Mouse (Mus musculus): ENCODE results near the gene Ifi203. TPM values are rescaled to one million over a fixed set of nuclear protein-coding genes. Genes with fewer than 3 reads are reported as not detected.
"Not testable (repeated sequence)": the region's sequence is repeated elsewhere in the genome, so short reads cannot be mapped to it uniquely, and the experiment has no call there.

Ifi203 gene
- polyA plus RNA-seq, 1 experiment from 2014 or later = 1.8 TPM

DNA sequence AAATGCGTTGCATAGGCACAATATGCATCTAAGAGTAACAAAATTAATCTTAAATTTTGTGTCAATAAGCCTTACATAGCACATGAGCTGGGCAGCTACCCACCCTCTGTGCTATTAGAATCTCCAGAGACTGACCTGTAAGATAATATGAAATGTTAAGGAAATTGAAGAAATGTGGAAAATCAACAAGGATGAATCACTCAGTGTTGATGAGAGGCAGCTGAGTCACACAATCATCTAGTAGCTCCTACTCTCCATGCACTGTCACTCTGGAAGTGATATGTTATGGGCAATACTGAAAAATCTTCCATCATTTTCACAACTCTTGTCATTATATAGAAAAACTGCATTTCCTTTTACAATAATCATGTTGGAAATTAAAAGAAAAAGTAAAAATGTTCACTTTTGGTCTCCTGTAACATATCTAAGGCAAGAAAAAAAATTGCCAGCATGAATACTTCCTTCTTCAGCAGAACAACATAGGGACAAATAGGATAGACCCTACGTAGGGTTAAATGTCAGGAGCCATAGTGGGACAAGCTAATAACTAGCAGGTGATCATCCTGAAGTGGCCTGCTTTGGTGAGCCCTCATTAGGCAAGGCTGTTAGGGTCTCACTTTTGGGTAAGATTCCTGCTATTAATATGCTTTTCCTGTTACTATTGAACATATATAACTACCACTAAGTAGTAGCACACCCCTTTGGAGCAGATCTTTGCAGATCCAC, 12.8 kb upstream of the Ifi203 start:
- Histone ChIP-seq H3K4me2 (ENCODE audit: low read depth, low read length) (no peak overlapping the region), H3K4me3 (replicated peaks; ENCODE audit: low read length) (no peak overlapping the region), H3K36me3 (ENCODE audit: control insufficient read depth, insufficient read depth, low read length) (no peaks in the 10 kb centered on the region), H3K27ac (ENCODE audit: low read length) (no peak overlapping the region), H3K27me3 (ENCODE audit: control insufficient read depth, insufficient read depth, low read length) (no peaks in the 10 kb centered on the region), H3K4me1 (ENCODE audit: control insufficient read depth, insufficient read depth, low read length) (no peaks in the 10 kb centered on the region), H3K9ac (ENCODE audit: low read length) (no peak overlapping the region), H3K9me3 (replicated peaks; ENCODE audit: control insufficient read depth, low read length) (no peaks in the 10 kb centered on the region)
- ATAC-seq (ENCODE audit: insufficient read depth, low FRiP score) = no peak
- 82% methylated on average over 2 of the region's 2 CpGs for WGBS

- 74% methylated on average over 1 of the region's 1 CpGs for WGBS
- H3K9me3 ChIP-seq (replicated peaks; ENCODE audit: control insufficient read depth, low read length) = no peaks in the 10 kb centered on the region
- no peak overlapping the region for H3K4me2 ChIP-seq (ENCODE audit: low read depth, low read length)
- no peaks in the 10 kb centered on the region for H3K27me3 ChIP-seq (ENCODE audit: control insufficient read depth, insufficient read depth, low read length)
- no peak overlapping the region for H3K4me3 ChIP-seq (replicated peaks; ENCODE audit: low read length)
- H3K36me3 ChIP-seq (ENCODE audit: control insufficient read depth, insufficient read depth, low read length) = no peaks in the 10 kb centered on the region
- H3K9ac ChIP-seq (ENCODE audit: low read length) = no peak overlapping the region
- H3K4me1 ChIP-seq (ENCODE audit: control insufficient read depth, insufficient read depth, low read length) = no peaks in the 10 kb centered on the region
- ATAC-seq (ENCODE audit: insufficient read depth, low FRiP score) = no peak
- H3K27ac ChIP-seq (ENCODE audit: low read length) = no peak overlapping the region
Measured at GRCm38 (mm10) chr1:173953563-173953962, 11.1 kb upstream of the Ifi203 start.

DNA sequence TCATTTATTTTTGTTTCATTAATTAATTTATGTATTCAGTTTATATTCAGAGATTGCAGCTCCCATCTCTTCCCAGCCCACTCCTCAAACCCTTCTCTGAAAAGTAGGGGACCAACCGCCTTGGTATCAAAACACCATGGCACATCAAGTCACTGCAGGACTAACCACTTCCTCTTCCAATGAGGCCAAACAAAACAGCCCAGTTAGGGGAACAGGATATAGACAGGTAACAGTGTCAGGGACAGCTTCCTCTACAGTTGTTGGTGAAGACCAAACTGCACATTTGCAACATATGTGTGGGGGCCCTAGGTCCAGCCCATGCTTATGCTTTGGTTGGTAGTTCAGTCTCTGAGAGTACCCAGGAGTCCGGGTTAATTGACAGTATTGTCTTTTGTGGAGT, 6.6 kb upstream of the Ifi203 start:
- not testable (repeated sequence) for H3K9ac ChIP-seq (ENCODE audit: low read length); H3K27ac ChIP-seq (ENCODE audit: low read length); H3K4me3 ChIP-seq (replicated peaks; ENCODE audit: low read length); ATAC-seq (ENCODE audit: insufficient read depth, low FRiP score); H3K27me3 ChIP-seq (ENCODE audit: control insufficient read depth, insufficient read depth, low read length); H3K4me1 ChIP-seq (ENCODE audit: control insufficient read depth, insufficient read depth, low read length); H3K9me3 ChIP-seq (replicated peaks; ENCODE audit: control insufficient read depth, low read length); H3K36me3 ChIP-seq (ENCODE audit: control insufficient read depth, insufficient read depth, low read length); H3K4me2 ChIP-seq (ENCODE audit: low read depth, low read length)
- WGBS = 78% methylated on average over 2 of the region's 2 CpGs

- not testable (repeated sequence) for ATAC-seq (ENCODE audit: insufficient read depth, low FRiP score); H3K27ac ChIP-seq (ENCODE audit: low read length); H3K9ac ChIP-seq (ENCODE audit: low read length); H3K4me1 ChIP-seq (ENCODE audit: control insufficient read depth, insufficient read depth, low read length); H3K9me3 ChIP-seq (replicated peaks; ENCODE audit: control insufficient read depth, low read length); H3K4me3 ChIP-seq (replicated peaks; ENCODE audit: low read length); H3K27me3 ChIP-seq (ENCODE audit: control insufficient read depth, insufficient read depth, low read length); H3K36me3 ChIP-seq (ENCODE audit: control insufficient read depth, insufficient read depth, low read length); H3K4me2 ChIP-seq (ENCODE audit: low read depth, low read length)
Measured at GRCm38 (mm10) chr1:173942780-173943066, 251 bp upstream of the Ifi203 start.

GRCm38 (mm10) chr1:173941522-173941921, 950 bp downstream of the Ifi203 start:
- H3K27me3 ChIP-seq (ENCODE audit: control insufficient read depth, insufficient read depth, low read length); H3K4me1 ChIP-seq (ENCODE audit: control insufficient read depth, insufficient read depth, low read length); ATAC-seq (ENCODE audit: insufficient read depth, low FRiP score); H3K4me2 ChIP-seq (ENCODE audit: low read depth, low read length); H3K36me3 ChIP-seq (ENCODE audit: control insufficient read depth, insufficient read depth, low read length); H3K9ac ChIP-seq (ENCODE audit: low read length); H3K27ac ChIP-seq (ENCODE audit: low read length); H3K9me3 ChIP-seq (replicated peaks; ENCODE audit: control insufficient read depth, low read length); H3K4me3 ChIP-seq (replicated peaks; ENCODE audit: low read length): not testable (repeated sequence)
- WGBS = 88% methylated on average over 2 of the region's 2 CpGs

DNA sequence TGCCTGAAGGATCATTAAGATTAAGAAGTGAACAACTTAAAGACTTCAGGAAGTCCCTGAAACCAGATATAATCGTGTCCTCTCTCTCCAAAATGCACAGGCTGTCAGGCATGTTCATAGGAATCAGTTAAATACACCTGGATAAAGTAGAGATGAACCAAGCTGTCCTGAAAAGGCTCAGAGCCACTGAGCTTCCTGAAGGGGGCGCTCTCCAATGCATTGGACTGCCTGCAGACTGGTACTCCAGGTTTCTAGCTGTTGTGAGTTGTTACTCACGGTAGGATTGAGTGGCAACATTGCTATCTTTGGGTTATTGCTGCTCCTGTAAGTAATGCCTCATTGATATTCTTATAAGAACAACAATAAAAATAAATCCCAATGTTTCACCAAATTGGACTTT, 23.2 kb downstream of the Ifi203 start:
- not testable (repeated sequence) for H3K27ac ChIP-seq (ENCODE audit: low read length); H3K36me3 ChIP-seq (ENCODE audit: control insufficient read depth, insufficient read depth, low read length)
- WGBS = 67% methylated on average over 3 of the region's 3 CpGs

DNA sequence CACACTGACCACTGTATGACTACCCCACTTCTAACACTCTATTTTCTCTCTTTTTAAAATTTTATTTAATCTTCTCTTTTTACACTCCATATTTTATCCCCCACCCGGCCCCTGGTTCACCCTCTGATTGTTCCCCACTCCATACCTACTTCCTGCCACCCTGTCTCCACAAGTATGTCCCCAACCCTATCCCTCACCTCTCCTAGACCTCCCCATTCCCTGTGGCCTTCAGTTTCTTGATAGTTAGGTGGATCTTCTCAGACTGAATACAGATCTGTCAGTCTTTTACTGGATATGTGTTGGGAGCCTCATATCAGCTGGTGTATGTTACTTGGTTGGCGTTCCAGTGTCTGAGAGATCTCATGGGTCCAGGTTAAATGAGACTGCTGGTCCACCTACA, 27.9 kb downstream of the Ifi203 start:
- Histone ChIP-seq H3K27ac (ENCODE audit: low read length) (no peak overlapping the region), H3K27me3 (ENCODE audit: control insufficient read depth, insufficient read depth, low read length) (no peaks in the 10 kb centered on the region), H3K4me2 (ENCODE audit: low read depth, low read length) (no peak overlapping the region), H3K9ac (ENCODE audit: low read length) (no peak overlapping the region), H3K4me3 (replicated peaks; ENCODE audit: low read length) (no peak overlapping the region), H3K9me3 (replicated peaks; ENCODE audit: control insufficient read depth, low read length) (no peaks in the 10 kb centered on the region), H3K4me1 (ENCODE audit: control insufficient read depth, insufficient read depth, low read length) (no peaks in the 10 kb centered on the region), H3K36me3 (ENCODE audit: control insufficient read depth, insufficient read depth, low read length) (no peaks in the 10 kb centered on the region)
- ATAC-seq (ENCODE audit: insufficient read depth, low FRiP score) = no peak
- 78% methylated on average over 2 of the region's 2 CpGs for WGBS

More for the DNA sequence above, 23.2 kb downstream of the Ifi203 start:
- H3K4me3 ChIP-seq (replicated peaks; ENCODE audit: low read length); H3K27me3 ChIP-seq (ENCODE audit: control insufficient read depth, insufficient read depth, low read length); H3K9me3 ChIP-seq (replicated peaks; ENCODE audit: control insufficient read depth, low read length); H3K4me1 ChIP-seq (ENCODE audit: control insufficient read depth, insufficient read depth, low read length); H3K4me2 ChIP-seq (ENCODE audit: low read depth, low read length); ATAC-seq (ENCODE audit: insufficient read depth, low FRiP score); H3K9ac ChIP-seq (ENCODE audit: low read length): not testable (repeated sequence)

GRCm38 (mm10) chr1:173913256-173913791, 29.1 kb downstream of the Ifi203 start:
- H3K4me1 ChIP-seq (ENCODE audit: control insufficient read depth, insufficient read depth, low read length); H3K4me2 ChIP-seq (ENCODE audit: low read depth, low read length); ATAC-seq (ENCODE audit: insufficient read depth, low FRiP score); H3K9me3 ChIP-seq (replicated peaks; ENCODE audit: control insufficient read depth, low read length); H3K27ac ChIP-seq (ENCODE audit: low read length); H3K27me3 ChIP-seq (ENCODE audit: control insufficient read depth, insufficient read depth, low read length); H3K9ac ChIP-seq (ENCODE audit: low read length); H3K4me3 ChIP-seq (replicated peaks; ENCODE audit: low read length); H3K36me3 ChIP-seq (ENCODE audit: control insufficient read depth, insufficient read depth, low read length): not testable (repeated sequence)

GRCm38 (mm10) chr1:173912548-173913255, 29.8 kb downstream of the Ifi203 start, which contains the start of gene Ifi211:
Gene Ifi211 (minus strand): TSS chr1:173913046.
- H3K4me2 ChIP-seq (ENCODE audit: low read depth, low read length); ATAC-seq (ENCODE audit: insufficient read depth, low FRiP score); H3K36me3 ChIP-seq (ENCODE audit: control insufficient read depth, insufficient read depth, low read length); H3K4me3 ChIP-seq (replicated peaks; ENCODE audit: low read length); H3K9ac ChIP-seq (ENCODE audit: low read length); H3K9me3 ChIP-seq (replicated peaks; ENCODE audit: control insufficient read depth, low read length); H3K27ac ChIP-seq (ENCODE audit: low read length); H3K27me3 ChIP-seq (ENCODE audit: control insufficient read depth, insufficient read depth, low read length); H3K4me1 ChIP-seq (ENCODE audit: control insufficient read depth, insufficient read depth, low read length): not testable (repeated sequence)
- 69% methylated on average over 6 of the region's 6 CpGs for WGBS
